Mouse (Mus musculus) central nervous system, embryonic 18 days (tissue): Measurements from ENCODE around the gene Wrb. TPM values are rescaled to one million over a fixed set of nuclear protein-coding genes. Genes with fewer than 3 reads are reported as not detected.

Experiments
- polyA plus RNA-seq: library from polyadenylated mRNA; depleted of rRNA; stranded (reverse); fragments of >200 nt; gene quantifications from 2 replicates; pipeline ENCODE4 v1.2.3, GENCODE M21; 2012; rRNA removed

Wrb gene
- 178 and 182 TPM in 2 replicates for polyA plus RNA-seq

DNA sequence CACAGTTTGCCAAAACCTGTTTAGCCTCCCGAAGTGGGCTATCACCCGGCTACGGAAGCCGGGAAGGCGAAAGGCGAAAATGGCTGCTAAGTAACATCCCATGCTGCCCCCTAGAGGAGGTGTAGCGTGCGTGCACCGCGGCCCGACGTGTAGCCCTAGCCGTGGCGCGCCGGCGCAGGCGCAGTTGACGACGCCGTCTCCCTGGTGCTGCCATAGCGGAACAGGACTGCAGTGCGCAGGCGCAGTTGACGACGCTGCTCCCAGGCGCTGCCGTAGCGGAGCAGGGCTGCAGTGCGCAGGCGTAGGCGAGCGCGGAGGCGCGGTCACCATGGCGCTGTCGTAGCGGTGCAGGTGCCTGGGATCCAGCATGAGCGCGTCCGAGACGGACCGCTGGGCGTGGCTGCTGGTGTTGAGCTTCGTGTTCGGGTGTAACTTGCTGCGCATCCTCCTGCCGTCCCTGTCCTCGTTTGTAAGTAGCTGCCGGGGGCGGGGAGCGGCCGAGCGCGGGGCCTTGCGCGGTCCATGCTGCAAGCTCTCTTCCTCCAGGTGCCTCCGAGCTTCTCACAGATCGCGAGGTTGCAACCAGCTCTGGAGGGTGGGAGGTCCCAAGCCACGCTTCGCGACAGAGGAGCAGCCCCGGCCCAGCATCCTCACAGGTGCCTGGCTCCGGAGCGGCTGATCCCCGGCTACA lies at the start of gene Wrb:
Gene Wrb, plus strand, starts transcription at position 298 of the 691 bp plus-strand sequence.

DNA sequence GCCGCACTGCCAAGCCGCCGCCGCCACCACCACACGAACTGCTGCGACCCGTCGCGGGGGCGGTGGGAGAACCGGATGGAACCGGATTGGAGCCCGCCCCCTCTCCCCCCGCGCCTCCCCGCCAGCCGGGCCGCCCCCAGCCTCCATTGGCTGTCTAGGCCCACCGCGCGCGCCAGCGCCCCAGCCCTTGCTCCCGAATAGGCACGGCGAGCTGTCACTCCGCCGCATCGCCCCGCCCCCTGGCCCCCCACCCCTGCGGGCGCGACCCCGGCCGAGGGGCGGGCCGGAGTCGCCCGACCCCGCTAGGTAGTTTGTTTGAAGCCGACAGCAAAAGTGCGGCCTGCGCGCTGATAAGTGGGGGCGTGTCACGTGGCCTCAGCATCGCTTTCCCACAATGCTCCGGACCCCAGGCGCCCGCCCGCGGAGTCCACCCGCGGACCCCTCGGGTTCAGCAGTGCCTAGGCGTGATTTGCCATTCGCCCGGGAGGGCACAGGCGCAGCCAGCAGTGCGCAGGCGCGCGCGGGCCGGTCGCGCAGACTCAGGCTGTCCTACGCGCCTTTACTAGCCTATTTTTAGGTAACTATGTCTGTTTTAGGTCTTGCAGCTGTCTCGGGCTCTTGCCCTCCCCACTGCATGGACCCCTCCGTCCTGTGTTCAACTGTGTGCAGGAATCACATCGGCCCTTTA lies 17.4 kb upstream of the Wrb start, which contains the start of gene Hmgn1:
Gene Hmgn1, minus strand, starts transcription at position 73 of the 688 bp plus-strand sequence.

DNA sequence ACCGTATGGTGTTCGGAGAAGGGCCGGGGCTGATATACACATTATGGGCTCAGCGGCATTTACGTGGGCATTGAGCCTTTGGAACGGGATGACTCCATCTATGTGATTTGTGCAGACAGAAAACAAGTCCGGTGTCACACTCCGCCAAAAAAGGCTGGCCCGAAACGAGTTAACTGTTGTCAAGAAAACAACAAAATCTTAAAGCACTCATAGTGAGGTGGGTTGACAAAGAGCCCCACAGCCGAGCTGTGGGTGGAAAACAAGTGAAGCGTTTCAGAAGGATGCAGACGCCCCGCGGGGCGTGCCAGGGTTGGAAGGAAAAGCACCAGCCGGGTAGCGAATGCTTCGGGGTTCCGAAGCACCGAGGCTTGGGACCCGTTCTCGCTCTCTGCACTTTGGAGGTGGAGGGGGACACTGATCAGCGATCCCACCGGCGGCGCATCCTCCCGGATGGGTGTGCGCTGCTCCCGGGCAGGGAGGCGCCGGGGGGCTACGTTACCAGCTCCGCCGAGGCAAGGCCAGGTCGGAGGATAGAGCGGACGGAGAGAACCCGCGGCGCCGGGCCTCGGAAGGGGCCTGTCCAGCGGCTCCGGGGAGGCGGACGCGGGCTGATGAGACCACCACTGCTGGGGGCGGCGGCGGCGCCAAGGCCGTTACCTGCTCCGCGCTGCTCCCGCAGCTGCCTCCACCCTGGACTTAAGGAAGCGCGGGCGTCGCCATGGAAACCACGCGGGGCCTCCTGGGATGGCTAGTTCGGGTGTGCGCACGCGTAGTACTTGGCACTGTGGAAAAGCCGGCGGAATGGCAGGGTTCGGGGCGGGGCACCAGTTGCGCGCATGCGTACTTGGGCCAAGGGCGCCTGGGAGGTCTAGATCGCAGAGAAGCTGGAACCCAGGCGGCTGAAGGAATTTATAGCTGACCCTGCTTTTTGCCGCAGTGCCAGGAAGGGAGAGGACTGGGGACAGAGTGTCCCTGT lies 46.6 kb downstream of the Wrb start, which contains the start of gene Lca5l:
Gene Lca5l, minus strand, starts transcription at position 741 of the 976 bp plus-strand sequence.

DNA sequence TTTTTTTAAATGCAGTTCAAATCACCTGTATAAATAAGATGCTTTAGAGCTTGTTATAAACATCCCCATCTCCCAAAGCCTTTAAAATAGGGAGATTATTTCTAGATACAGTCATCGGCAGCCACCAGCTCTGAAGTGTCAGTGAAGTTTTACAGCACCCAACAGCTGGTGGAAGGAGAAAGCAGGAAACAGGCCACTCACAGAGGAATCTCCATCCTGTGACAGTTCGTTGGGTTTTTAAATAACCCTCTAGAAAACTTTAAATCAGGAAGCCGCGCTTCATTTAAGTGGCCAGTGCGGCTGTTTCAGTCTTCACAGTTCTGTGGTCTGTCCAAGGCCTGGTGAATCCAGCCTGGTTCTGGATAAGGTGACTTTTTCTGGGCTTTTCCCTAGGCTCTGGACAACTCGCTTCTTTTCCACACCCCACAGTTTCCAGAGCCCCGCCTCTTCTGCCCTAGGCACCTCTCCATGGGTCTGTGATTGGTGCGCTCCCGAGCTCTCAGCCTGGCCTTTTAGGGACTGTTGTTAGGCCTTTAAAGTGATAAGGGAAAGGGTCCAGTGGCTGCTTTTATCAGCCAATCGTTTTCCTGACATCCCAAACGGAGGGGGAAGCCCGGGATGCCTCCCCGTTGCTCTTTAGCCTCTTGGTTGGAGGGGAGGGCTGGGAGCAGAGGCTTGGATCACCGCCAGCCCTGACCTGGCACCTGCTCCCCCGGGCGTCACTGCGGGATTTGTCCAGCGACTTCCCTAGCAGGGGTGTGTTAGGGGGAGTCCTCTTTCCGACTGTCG lies 54.9 kb downstream of the Wrb start, which contains the start of gene Sh3bgr:
Gene Sh3bgr, plus strand, starts transcription at position 538 of the 789 bp plus-strand sequence.

Other genes starting within 250 kb of the Wrb start
- gene Psmg1, start 154.4 kb upstream of the Wrb start, polyA plus RNA-seq: 47.5 and 54.4 TPM in 2 replicates
- 134 and 137 TPM in 2 replicates for gene Brwd1, start 62.9 kb upstream of the Wrb start, polyA plus RNA-seq
- gene Hmgn1, start 17.7 kb upstream of the Wrb start, polyA plus RNA-seq: 220 and 228 TPM in 2 replicates
- 2.1 TPM in 2 replicates for gene Lca5l, start 46.9 kb downstream of the Wrb start, polyA plus RNA-seq
- 2.7 and 5.8 TPM in 2 replicates for gene Sh3bgr, start 55.0 kb downstream of the Wrb start, polyA plus RNA-seq
- gene B3galt5, start 90.4 kb downstream of the Wrb start, polyA plus RNA-seq: 3.9 and 4.1 TPM in 2 replicates